Mouse (Mus musculus): ENCODE data around the gene Cfap157. TPM values are rescaled to one million over a fixed set of nuclear protein-coding genes. Genes with fewer than 3 reads are reported as not detected.
A peak's percentile ranks its signal among the peaks of the same experiment; 100 is the strongest.

Gene Cfap157
- polyA plus RNA-seq, 1 experiment: not detected

- Histone ChIP-seq H3K27ac (ENCODE audit: control insufficient read depth, insufficient read depth, low read depth, low read length, poor library complexity) (no peak overlapping the region), H3K4me1 (ENCODE audit: control insufficient read depth, insufficient read depth, low read length) (no peaks in the 10 kb centered on the region), H3K4me3 (replicated peaks; ENCODE audit: control insufficient read depth, low read depth, low read length) (no peak overlapping the region)
- WGBS: 89% methylated on average over 6 of the region's 6 CpGs
- TF ChIP-seq POLR2A (IDR thresholded peaks at IDR 0.05; ENCODE audit: borderline replicate concordance, control insufficient read depth, low read depth, low read length) (no peak), CTCF (IDR thresholded peaks at IDR 0.05; ENCODE audit: control insufficient read depth, insufficient read depth, low read length) (no peak)
Measured at GRCm38 (mm10) chr2:32778081-32778480, 6.1 kb downstream of the Cfap157 start.

DNA sequence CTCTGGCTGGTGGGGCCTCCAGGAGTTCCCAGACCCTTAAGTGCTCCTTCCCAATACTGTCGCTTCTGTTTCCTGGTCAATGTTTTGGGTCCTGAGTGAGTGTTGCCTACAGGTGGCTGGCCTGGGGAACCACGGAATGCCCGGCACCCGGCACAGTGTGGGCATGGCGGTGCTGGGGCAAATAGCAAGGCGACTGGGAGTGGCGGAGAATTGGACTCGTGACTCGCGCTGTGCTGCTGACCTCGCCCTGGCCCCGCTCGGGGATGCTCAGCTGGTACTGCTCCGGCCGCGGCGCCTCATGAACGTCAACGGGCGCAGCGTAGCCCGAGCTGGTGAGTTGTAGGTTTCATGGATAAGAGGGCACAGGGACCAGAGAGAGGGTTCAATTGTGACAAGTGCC lies 8.0 kb downstream of the Cfap157 start:
- TF ChIP-seq CTCF (IDR thresholded peaks at IDR 0.05; ENCODE audit: control insufficient read depth, insufficient read depth, low read length): no peak
- no peak for TF ChIP-seq POLR2A (IDR thresholded peaks at IDR 0.05; ENCODE audit: borderline replicate concordance, control insufficient read depth, low read depth, low read length)
- WGBS: 43% methylated on average over 22 of the region's 22 CpGs
- H3K4me1 ChIP-seq (ENCODE audit: control insufficient read depth, insufficient read depth, low read length): no peaks in the 10 kb centered on the region
- no peak overlapping the region for H3K27ac ChIP-seq (ENCODE audit: control insufficient read depth, insufficient read depth, low read depth, low read length, poor library complexity)
- no peak overlapping the region for H3K4me3 ChIP-seq (replicated peaks; ENCODE audit: control insufficient read depth, low read depth, low read length)

- TF ChIP-seq POLR2A (IDR thresholded peaks at IDR 0.05; ENCODE audit: borderline replicate concordance, control insufficient read depth, low read depth, low read length): peak; percentile 25; the same call in 1 of the 2 replicates
- TF ChIP-seq CTCF (IDR thresholded peaks at IDR 0.05; ENCODE audit: control insufficient read depth, insufficient read depth, low read length): no peak
- Histone ChIP-seq H3K4me3 (replicated peaks; ENCODE audit: control insufficient read depth, low read depth, low read length) (peak within 1 kb of the TSS; percentile 84), H3K4me1 (ENCODE audit: control insufficient read depth, insufficient read depth, low read length) (no peaks in the 10 kb centered on the region), H3K27ac (ENCODE audit: control insufficient read depth, insufficient read depth, low read depth, low read length, poor library complexity) (peak within 1 kb of the TSS; percentile 7; the same call in 1 of the 2 replicates)
- under 1% methylated on average over 46 of the region's 46 CpGs for WGBS
Measured at GRCm38 (mm10) chr2:32775359-32776074, 8.7 kb downstream of the Cfap157 start, which contains the start of the genes Ttc16 and Ptrh1. TSS of gene Ttc16 (minus strand) at chr2:32775633. TSS of gene Ptrh1 (plus strand) at chr2:32775786.

GRCm38 (mm10) chr2:32772626-32773279 lies 11.5 kb downstream of the Cfap157 start:
- WGBS: 86% methylated on average over 8 of the region's 8 CpGs
- TF ChIP-seq POLR2A (IDR thresholded peaks at IDR 0.05; ENCODE audit: borderline replicate concordance, control insufficient read depth, low read depth, low read length): no peak
- no peak for TF ChIP-seq CTCF (IDR thresholded peaks at IDR 0.05; ENCODE audit: control insufficient read depth, insufficient read depth, low read length)
- no peaks in the 10 kb centered on the region for H3K4me1 ChIP-seq (ENCODE audit: control insufficient read depth, insufficient read depth, low read length)
- no peak overlapping the region for H3K27ac ChIP-seq (ENCODE audit: control insufficient read depth, insufficient read depth, low read depth, low read length, poor library complexity)
- no peak overlapping the region for H3K4me3 ChIP-seq (replicated peaks; ENCODE audit: control insufficient read depth, low read depth, low read length)

GRCm38 (mm10) chr2:32771886-32772285 lies 12.3 kb downstream of the Cfap157 start:
- 58% methylated on average over 12 of the region's 12 CpGs for WGBS
- no peaks in the 10 kb centered on the region for H3K4me1 ChIP-seq (ENCODE audit: control insufficient read depth, insufficient read depth, low read length)
- H3K27ac ChIP-seq (ENCODE audit: control insufficient read depth, insufficient read depth, low read depth, low read length, poor library complexity): no peak overlapping the region
- no peak overlapping the region for H3K4me3 ChIP-seq (replicated peaks; ENCODE audit: control insufficient read depth, low read depth, low read length)
- TF ChIP-seq POLR2A (IDR thresholded peaks at IDR 0.05; ENCODE audit: borderline replicate concordance, control insufficient read depth, low read depth, low read length) (no peak), CTCF (IDR thresholded peaks at IDR 0.05; ENCODE audit: control insufficient read depth, insufficient read depth, low read length) (no peak)

DNA sequence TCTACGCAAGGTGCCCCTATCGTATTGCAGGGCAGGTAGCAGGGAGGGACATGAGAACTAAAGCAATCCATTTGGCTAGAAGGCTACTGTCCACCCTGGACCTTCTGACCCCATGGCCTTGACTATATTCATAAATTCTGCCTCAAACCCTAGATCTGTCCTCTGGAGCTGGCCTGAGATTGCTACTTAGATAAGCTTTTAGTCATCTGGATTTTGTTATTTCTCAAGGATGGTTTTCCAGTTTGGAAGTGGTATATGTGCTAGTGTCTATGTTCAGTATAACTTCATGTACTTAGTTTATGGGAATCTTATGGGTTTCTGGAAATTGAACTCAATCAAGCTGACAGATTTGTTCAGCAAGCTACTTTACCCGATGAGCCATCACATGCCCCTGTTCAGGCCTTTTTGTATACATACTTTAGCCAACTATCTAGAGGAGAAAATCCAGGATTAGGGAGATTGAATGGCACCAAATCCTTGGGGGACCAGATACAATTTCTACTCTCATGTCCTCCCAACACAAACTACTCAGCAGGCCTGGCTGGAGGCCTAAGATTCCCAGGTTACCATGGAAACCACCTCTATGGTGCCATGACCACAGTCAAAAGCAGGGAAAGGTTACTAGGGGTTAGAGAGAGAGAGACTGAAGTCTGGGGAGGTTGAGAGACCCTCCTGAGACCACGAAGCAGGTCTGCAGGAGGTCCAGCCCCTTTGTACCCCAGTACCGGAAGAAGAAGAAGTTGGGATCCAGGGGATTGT lies 14.7 kb downstream of the Cfap157 start:
- H3K27ac ChIP-seq (ENCODE audit: control insufficient read depth, insufficient read depth, low read depth, low read length, poor library complexity): no peak overlapping the region
- TF ChIP-seq CTCF (IDR thresholded peaks at IDR 0.05; ENCODE audit: control insufficient read depth, insufficient read depth, low read length) (no peak), POLR2A (IDR thresholded peaks at IDR 0.05; ENCODE audit: borderline replicate concordance, control insufficient read depth, low read depth, low read length) (no peak)
- WGBS: 87% methylated on average over 5 of the region's 5 CpGs
- no peaks in the 10 kb centered on the region for H3K4me1 ChIP-seq (ENCODE audit: control insufficient read depth, insufficient read depth, low read length)
- H3K4me3 ChIP-seq (replicated peaks; ENCODE audit: control insufficient read depth, low read depth, low read length): no peak overlapping the region

- 58% methylated on average over 19 of the region's 19 CpGs for WGBS
- H3K4me1 ChIP-seq (ENCODE audit: control insufficient read depth, insufficient read depth, low read length): no peaks in the 10 kb centered on the region
- TF ChIP-seq CTCF (IDR thresholded peaks at IDR 0.05; ENCODE audit: control insufficient read depth, insufficient read depth, low read length) (no peak), POLR2A (IDR thresholded peaks at IDR 0.05; ENCODE audit: borderline replicate concordance, control insufficient read depth, low read depth, low read length) (no peak)
- no peak overlapping the region for H3K4me3 ChIP-seq (replicated peaks; ENCODE audit: control insufficient read depth, low read depth, low read length)
- no peak overlapping the region; the same call in 1 of the 2 replicates for H3K27ac ChIP-seq (ENCODE audit: control insufficient read depth, insufficient read depth, low read depth, low read length, poor library complexity)
Measured at GRCm38 (mm10) chr2:32768661-32769285, 15.5 kb downstream of the Cfap157 start.

Data from bone marrow, adult 2 months (tissue).